Mouse (Mus musculus): ENCODE results near the gene Gm5767. TPM values are rescaled to one million over a fixed set of nuclear protein-coding genes. Genes with fewer than 3 reads are reported as not detected.
A peak's percentile ranks its signal among the peaks of the same experiment; 100 is the strongest.

The Gm5767 gene
- polyA plus RNA-seq, 1 experiment from 2014 or later = not detected

GRCm38 (mm10) chr16:8711998-8712397 is 31.4 kb downstream of the Gm5767 start:
- no peak overlapping the region for H3K4me2 ChIP-seq (ENCODE audit: low read depth, low read length, severe bottlenecking)
- no peak overlapping the region for H3K4me3 ChIP-seq (ENCODE audit: low read depth, low read length)
- H3K9me3 ChIP-seq (ENCODE audit: control insufficient read depth, low read length) = no peaks in the 10 kb centered on the region
- 89% methylated on average over 9 of the region's 9 CpGs for WGBS
- H3K9ac ChIP-seq (ENCODE audit: low read length) = no peak overlapping the region
- DNase-seq (ENCODE audit: low spot score) (no peak), ATAC-seq (replicated peaks; ENCODE audit: low FRiP score) (no peak)
- H3K36me3 ChIP-seq (ENCODE audit: control insufficient read depth, insufficient read depth, low read length) = peaks cover 2% of the 10 kb centered on the region; the same call in 1 of the 2 replicates
- H3K4me1 ChIP-seq (replicated peaks; ENCODE audit: control insufficient read depth, insufficient read depth, low read length) = no peaks in the 10 kb centered on the region
- no peak overlapping the region for H3K27ac ChIP-seq (ENCODE audit: low read depth, low read length)
- H3K27me3 ChIP-seq (ENCODE audit: control insufficient read depth, insufficient read depth, low read length) = no peaks in the 10 kb centered on the region

DNA sequence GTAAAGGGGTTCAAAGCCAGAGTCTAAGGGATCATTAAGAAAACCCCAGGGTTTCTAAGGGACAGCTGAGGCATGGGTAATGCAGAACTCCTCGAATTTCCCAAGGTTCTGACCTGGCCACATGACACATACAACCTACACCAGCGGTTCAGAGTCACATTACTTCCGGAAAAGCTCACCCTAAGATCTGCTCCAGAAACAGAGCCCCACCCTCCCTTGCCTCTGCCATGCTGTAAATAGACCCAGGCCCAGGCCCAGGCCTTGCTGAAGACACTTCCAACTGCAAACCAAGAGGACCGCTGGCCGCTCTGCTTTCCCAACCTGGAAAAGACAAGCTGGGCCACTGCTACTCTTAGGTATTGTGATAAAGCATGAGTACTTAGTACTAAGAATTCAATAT is 34.3 kb downstream of the Gm5767 start:
- DNase-seq (ENCODE audit: low spot score) (no peak), ATAC-seq (replicated peaks; ENCODE audit: low FRiP score) (no peak)
- peaks cover 2% of the 10 kb centered on the region; the same call in 1 of the 2 replicates for H3K36me3 ChIP-seq (ENCODE audit: control insufficient read depth, insufficient read depth, low read length)
- H3K4me3 ChIP-seq (ENCODE audit: low read depth, low read length) = no peak overlapping the region
- H3K27ac ChIP-seq (ENCODE audit: low read depth, low read length) = no peak overlapping the region
- H3K4me1 ChIP-seq (replicated peaks; ENCODE audit: control insufficient read depth, insufficient read depth, low read length) = no peaks in the 10 kb centered on the region
- no peaks in the 10 kb centered on the region for H3K9me3 ChIP-seq (ENCODE audit: control insufficient read depth, low read length)
- H3K4me2 ChIP-seq (ENCODE audit: low read depth, low read length, severe bottlenecking) = no peak overlapping the region
- no peak overlapping the region for H3K9ac ChIP-seq (ENCODE audit: low read length)
- H3K27me3 ChIP-seq (ENCODE audit: control insufficient read depth, insufficient read depth, low read length) = no peaks in the 10 kb centered on the region
- 89% methylated on average over 5 of the region's 5 CpGs for WGBS

GRCm38 (mm10) chr16:8715513-8716080 is 35.0 kb downstream of the Gm5767 start:
- no peaks in the 10 kb centered on the region for H3K9me3 ChIP-seq (ENCODE audit: control insufficient read depth, low read length)
- no peaks in the 10 kb centered on the region for H3K4me1 ChIP-seq (replicated peaks; ENCODE audit: control insufficient read depth, insufficient read depth, low read length)
- WGBS = 85% methylated on average over 10 of the region's 10 CpGs
- no peak overlapping the region for H3K9ac ChIP-seq (ENCODE audit: low read length)
- H3K4me2 ChIP-seq (ENCODE audit: low read depth, low read length, severe bottlenecking) = no peak overlapping the region
- no peaks in the 10 kb centered on the region for H3K27me3 ChIP-seq (ENCODE audit: control insufficient read depth, insufficient read depth, low read length)
- H3K36me3 ChIP-seq (ENCODE audit: control insufficient read depth, insufficient read depth, low read length) = peaks cover 2% of the 10 kb centered on the region; the same call in 1 of the 2 replicates
- H3K4me3 ChIP-seq (ENCODE audit: low read depth, low read length) = no peak overlapping the region
- DNase-seq (ENCODE audit: low spot score) (no peak), ATAC-seq (replicated peaks; ENCODE audit: low FRiP score) (0 out of 2 replicates have a peak, but pooled peaks have one; percentile 27)
- H3K27ac ChIP-seq (ENCODE audit: low read depth, low read length) = no peak overlapping the region

DNA sequence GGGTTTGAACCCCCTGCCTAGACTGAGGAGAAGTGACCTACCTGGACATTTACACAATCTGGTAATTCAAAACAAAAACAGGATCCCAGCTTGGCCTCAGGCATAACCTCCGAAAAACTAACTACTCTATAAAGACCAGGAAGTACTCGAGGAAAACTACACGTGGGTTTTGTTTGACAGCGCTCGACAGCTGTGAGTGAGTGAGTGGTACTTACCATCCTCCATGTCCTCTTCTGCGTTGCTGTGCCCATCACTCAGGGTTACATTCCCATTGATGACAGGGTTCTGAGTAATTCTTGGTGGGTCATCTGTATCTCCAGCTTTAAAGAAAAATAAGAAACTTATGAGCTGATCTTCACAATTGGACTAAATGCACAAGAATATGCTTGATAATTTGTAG is 35.7 kb downstream of the Gm5767 start:
- DNase-seq (ENCODE audit: low spot score) = no peak
- H3K36me3 ChIP-seq (ENCODE audit: control insufficient read depth, insufficient read depth, low read length) = peaks cover 2% of the 10 kb centered on the region; the same call in 1 of the 2 replicates
- WGBS = 84% methylated on average over 6 of the region's 6 CpGs

GRCm38 (mm10) chr16:8717744-8718143 is 37.2 kb downstream of the Gm5767 start:
- DNase-seq (ENCODE audit: low spot score) (no peak), ATAC-seq (replicated peaks; ENCODE audit: low FRiP score) (no peak)
- no peaks in the 10 kb centered on the region for H3K9me3 ChIP-seq (ENCODE audit: control insufficient read depth, low read length)
- WGBS = 95% methylated on average over 10 of the region's 10 CpGs
- no peak overlapping the region for H3K9ac ChIP-seq (ENCODE audit: low read length)
- no peaks in the 10 kb centered on the region for H3K4me1 ChIP-seq (replicated peaks; ENCODE audit: control insufficient read depth, insufficient read depth, low read length)
- H3K4me3 ChIP-seq (ENCODE audit: low read depth, low read length) = no peak overlapping the region
- H3K27ac ChIP-seq (ENCODE audit: low read depth, low read length) = no peak overlapping the region
- H3K36me3 ChIP-seq (ENCODE audit: control insufficient read depth, insufficient read depth, low read length) = peaks cover 2% of the 10 kb centered on the region; the same call in 1 of the 2 replicates
- no peaks in the 10 kb centered on the region for H3K27me3 ChIP-seq (ENCODE audit: control insufficient read depth, insufficient read depth, low read length)
- no peak overlapping the region for H3K4me2 ChIP-seq (ENCODE audit: low read depth, low read length, severe bottlenecking)

More for the DNA sequence above, 35.7 kb downstream of the Gm5767 start:
- Histone ChIP-seq H3K4me3 (ENCODE audit: low read depth, low read length) (no peak overlapping the region), H3K9ac (ENCODE audit: low read length) (no peak overlapping the region), H3K4me1 (replicated peaks; ENCODE audit: control insufficient read depth, insufficient read depth, low read length) (no peaks in the 10 kb centered on the region), H3K27me3 (ENCODE audit: control insufficient read depth, insufficient read depth, low read length) (no peaks in the 10 kb centered on the region), H3K9me3 (ENCODE audit: control insufficient read depth, low read length) (no peaks in the 10 kb centered on the region), H3K27ac (ENCODE audit: low read depth, low read length) (no peak overlapping the region), H3K4me2 (ENCODE audit: low read depth, low read length, severe bottlenecking) (no peak overlapping the region)
- ATAC-seq (replicated peaks; ENCODE audit: low FRiP score) = no peak

GRCm38 (mm10) chr16:8720447-8720846 is 39.9 kb downstream of the Gm5767 start:
- Histone ChIP-seq H3K4me3 (ENCODE audit: low read depth, low read length) (no peak overlapping the region), H3K27me3 (ENCODE audit: control insufficient read depth, insufficient read depth, low read length) (no peaks in the 10 kb centered on the region), H3K4me2 (ENCODE audit: low read depth, low read length, severe bottlenecking) (no peak overlapping the region), H3K27ac (ENCODE audit: low read depth, low read length) (no peak overlapping the region), H3K4me1 (replicated peaks; ENCODE audit: control insufficient read depth, insufficient read depth, low read length) (no peaks in the 10 kb centered on the region), H3K9me3 (ENCODE audit: control insufficient read depth, low read length) (no peaks in the 10 kb centered on the region), H3K36me3 (ENCODE audit: control insufficient read depth, insufficient read depth, low read length) (peaks cover 2% of the 10 kb centered on the region; the same call in 1 of the 2 replicates), H3K9ac (ENCODE audit: low read length) (no peak overlapping the region)
- ATAC-seq (replicated peaks; ENCODE audit: low FRiP score) (no peak), DNase-seq (ENCODE audit: low spot score) (no peak)
- WGBS = 97% methylated on average over 4 of the region's 4 CpGs

DNA sequence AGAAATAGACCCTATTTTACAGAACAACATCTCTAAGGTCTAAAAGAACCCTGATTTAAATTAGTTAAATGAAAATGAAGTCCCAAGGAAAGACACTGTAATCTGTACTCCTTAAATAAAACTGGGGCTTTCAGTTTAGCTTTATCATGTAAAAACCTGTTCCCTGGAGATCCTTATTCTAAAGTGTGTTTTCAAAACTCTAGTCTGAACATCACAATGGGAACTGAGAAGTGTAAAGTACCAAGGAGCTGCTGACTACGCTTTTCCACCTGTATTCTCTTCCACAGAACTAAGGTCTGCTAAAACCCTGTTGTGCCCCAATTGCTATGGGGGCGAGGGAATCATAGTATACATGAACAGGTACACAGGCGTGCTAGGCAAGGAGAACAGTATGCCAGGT is 43.5 kb downstream of the Gm5767 start:
- H3K9me3 ChIP-seq (ENCODE audit: control insufficient read depth, low read length) = no peaks in the 10 kb centered on the region
- ATAC-seq (replicated peaks; ENCODE audit: low FRiP score) (no peak), DNase-seq (ENCODE audit: low spot score) (no peak)
- 88% methylated on average over 3 of the region's 3 CpGs for WGBS
- no peaks in the 10 kb centered on the region for H3K36me3 ChIP-seq (ENCODE audit: control insufficient read depth, insufficient read depth, low read length)
- no peak overlapping the region for H3K27ac ChIP-seq (ENCODE audit: low read depth, low read length)
- H3K9ac ChIP-seq (ENCODE audit: low read length) = no peak overlapping the region
- no peak overlapping the region for H3K4me3 ChIP-seq (ENCODE audit: low read depth, low read length)
- H3K27me3 ChIP-seq (ENCODE audit: control insufficient read depth, insufficient read depth, low read length) = no peaks in the 10 kb centered on the region
- no peak overlapping the region for H3K4me2 ChIP-seq (ENCODE audit: low read depth, low read length, severe bottlenecking)
- no peaks in the 10 kb centered on the region for H3K4me1 ChIP-seq (replicated peaks; ENCODE audit: control insufficient read depth, insufficient read depth, low read length)

DNA sequence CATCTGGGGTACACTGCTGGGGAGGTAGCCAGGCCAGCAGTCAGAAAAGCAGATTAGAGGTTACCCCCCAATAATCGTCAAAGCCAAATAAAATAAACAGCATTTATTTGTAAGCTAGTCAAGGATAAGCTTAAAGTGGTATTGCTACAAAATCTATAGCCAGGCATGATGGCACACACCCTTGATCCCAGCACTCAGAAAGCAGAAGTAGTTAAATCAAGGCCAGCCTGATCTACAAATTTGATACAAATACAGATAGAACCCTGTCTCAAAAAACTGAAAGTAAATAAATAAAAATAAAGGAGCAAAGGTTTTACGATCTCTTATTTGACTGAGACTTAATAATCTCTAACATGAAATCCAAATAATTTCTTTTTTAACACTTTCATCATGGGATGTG is 45.2 kb downstream of the Gm5767 start:
- DNase-seq (ENCODE audit: low spot score) (no peak), ATAC-seq (replicated peaks; ENCODE audit: low FRiP score) (no peak)
- H3K4me1 ChIP-seq (replicated peaks; ENCODE audit: control insufficient read depth, insufficient read depth, low read length) = 0 out of 2 replicates have a peak, but pooled peaks cover 2% of the 10 kb centered on the region
- H3K27ac ChIP-seq (ENCODE audit: low read depth, low read length) = no peak overlapping the region
- no peaks in the 10 kb centered on the region for H3K27me3 ChIP-seq (ENCODE audit: control insufficient read depth, insufficient read depth, low read length)
- H3K9ac ChIP-seq (ENCODE audit: low read length) = no peak overlapping the region
- 92% methylated on average over 2 of the region's 2 CpGs for WGBS
- no peak overlapping the region for H3K4me3 ChIP-seq (ENCODE audit: low read depth, low read length)
- H3K4me2 ChIP-seq (ENCODE audit: low read depth, low read length, severe bottlenecking) = no peak overlapping the region
- H3K36me3 ChIP-seq (ENCODE audit: control insufficient read depth, insufficient read depth, low read length) = no peaks in the 10 kb centered on the region
- H3K9me3 ChIP-seq (ENCODE audit: control insufficient read depth, low read length) = no peaks in the 10 kb centered on the region

- Histone ChIP-seq H3K4me1 (replicated peaks; ENCODE audit: control insufficient read depth, insufficient read depth, low read length) (0 out of 2 replicates have a peak, but pooled peaks cover 2% of the 10 kb centered on the region), H3K4me2 (ENCODE audit: low read depth, low read length, severe bottlenecking) (no peak overlapping the region), H3K4me3 (ENCODE audit: low read depth, low read length) (no peak overlapping the region), H3K9ac (ENCODE audit: low read length) (no peak overlapping the region), H3K36me3 (ENCODE audit: control insufficient read depth, insufficient read depth, low read length) (no peaks in the 10 kb centered on the region), H3K27ac (ENCODE audit: low read depth, low read length) (no peak overlapping the region), H3K9me3 (ENCODE audit: control insufficient read depth, low read length) (no peaks in the 10 kb centered on the region), H3K27me3 (ENCODE audit: control insufficient read depth, insufficient read depth, low read length) (no peaks in the 10 kb centered on the region)
- no peak for ATAC-seq (replicated peaks; ENCODE audit: low FRiP score)
- DNase-seq (ENCODE audit: low spot score) = no peak
- WGBS = 88% methylated on average over 5 of the region's 5 CpGs
Observed at GRCm38 (mm10) chr16:8728111-8728748, 47.7 kb downstream of the Gm5767 start.

Data from forebrain, embryonic 11.5 days (tissue).